Comparison of ENCODE assay signal across 10 mouse cellular contexts in genomic region chr1:119048547-119048946, GRCm38 (mm10). TPM values are rescaled to one million over a fixed set of nuclear protein-coding genes. Genes with fewer than 3 reads are reported as not detected.
A peak's percentile ranks its signal among the peaks of the same experiment; 100 is the strongest.
DNase-seq lines count a peak whose midpoint lies in the region; ATAC-seq lines count a peak whose summit lies in the region.
"Had no signal": no experiment of that assay in that cellular context is flagged by ENCODE, and none has a peak within 500 bp of the region (broad histone marks: within the 10 kb centered on the region; RNA-seq: fewer than 3 reads in every experiment).

No protein-coding gene starts in this region.

- peaks cover 22% of the 10 kb centered on the region for H3K27me3 ChIP-seq in kidney, embryonic 16.5 days (ENCODE audit: insufficient read depth, low read length)
- no peaks in the 10 kb centered on the region for H3K27me3 ChIP-seq in embryonic facial prominence, embryonic 13.5 days
- peaks cover 16% of the 10 kb centered on the region for H3K27me3 ChIP-seq in intestine, embryonic 16.5 days (replicated peaks; ENCODE audit: control insufficient read depth, insufficient read depth, low read length)
- peaks cover 25% of the 10 kb centered on the region for H3K27me3 ChIP-seq in neural tube, embryonic 15.5 days (replicated peaks)

- DNase-seq in kidney, adult 9 months: no peak
- DNase-seq in spleen, postnatal 36 days (ENCODE audit: low spot score in 2 of 2): no peak
- no peak for DNase-seq in layer of hippocampus, adult 9-10 months (ENCODE audit: low spot score)
- DNase-seq in adrenal gland, postnatal 4 days (ENCODE audit: low spot score in 2 of 2): no peak

- H3K9ac ChIP-seq in kidney, embryonic 16.5 days (replicated peaks; ENCODE audit: low read length): peak overlapping the region; percentile 30
- peak overlapping the region; percentile 76 for H3K9ac ChIP-seq in embryonic facial prominence, embryonic 13.5 days
- peak overlapping the region; percentile 58 for H3K9ac ChIP-seq in intestine, embryonic 16.5 days (ENCODE audit: low read depth, low read length)
- H3K9ac ChIP-seq in neural tube, embryonic 15.5 days (replicated peaks): no peak overlapping the region
- H3K9ac ChIP-seq: liver, embryonic 15.5 days had no signal

- no peaks in the 10 kb centered on the region for H3K36me3 ChIP-seq in kidney, embryonic 16.5 days (ENCODE audit: insufficient read depth, low read length)
- peaks cover 6% of the 10 kb centered on the region; the same call in 1 of the 2 replicates for H3K36me3 ChIP-seq in embryonic facial prominence, embryonic 13.5 days
- H3K36me3 ChIP-seq in intestine, embryonic 16.5 days (ENCODE audit: control insufficient read depth, insufficient read depth, low read length): no peaks in the 10 kb centered on the region
- H3K36me3 ChIP-seq in neural tube, embryonic 15.5 days: no peaks in the 10 kb centered on the region
- H3K36me3 ChIP-seq: liver, embryonic 15.5 days had no signal

- no peak for ATAC-seq in kidney, embryonic 16.5 days (ENCODE audit: low FRiP score, low TSS enrichment)
- ATAC-seq in embryonic facial prominence, embryonic 13.5 days (ENCODE audit: insufficient number of reproducible peaks, insufficient read depth, low FRiP score, low TSS enrichment, low read depth): no peak
- no peak for ATAC-seq in intestine, embryonic 16.5 days
- no peak for ATAC-seq in neural tube, embryonic 15.5 days (ENCODE audit: low FRiP score)

- 5% methylated on average over 6 of the region's 6 CpGs for WGBS in kidney, embryonic 16.5 days
- 1% methylated on average over 6 of the region's 6 CpGs for WGBS in embryonic facial prominence, embryonic 13.5 days
- WGBS in intestine, embryonic 16.5 days: 13% methylated on average over 6 of the region's 6 CpGs
- WGBS in neural tube, embryonic 15.5 days: 2% methylated on average over 6 of the region's 6 CpGs

- peak overlapping the region; percentile 82 for H3K4me2 ChIP-seq in kidney, embryonic 16.5 days (replicated peaks; ENCODE audit: low read depth, low read length)
- peak overlapping the region; percentile 89 for H3K4me2 ChIP-seq in embryonic facial prominence, embryonic 13.5 days
- H3K4me2 ChIP-seq in intestine, embryonic 16.5 days (ENCODE audit: low read depth, low read length): peak overlapping the region; percentile 37
- H3K4me2 ChIP-seq in neural tube, embryonic 15.5 days: peak overlapping the region; percentile 98

- peaks cover 45% of the 10 kb centered on the region for H3K4me1 ChIP-seq in kidney, embryonic 16.5 days (ENCODE audit: insufficient read depth, low read length)
- H3K4me1 ChIP-seq in embryonic facial prominence, embryonic 13.5 days: peaks cover 57% of the 10 kb centered on the region
- H3K4me1 ChIP-seq in intestine, embryonic 16.5 days (ENCODE audit: control insufficient read depth, insufficient read depth, low read length): peaks cover 35% of the 10 kb centered on the region
- H3K4me1 ChIP-seq in neural tube, embryonic 15.5 days: peaks cover 53% of the 10 kb centered on the region

- H3K9me3 ChIP-seq in kidney, embryonic 16.5 days (ENCODE audit: low read length): no peaks in the 10 kb centered on the region
- no peaks in the 10 kb centered on the region for H3K9me3 ChIP-seq in embryonic facial prominence, embryonic 13.5 days
- H3K9me3 ChIP-seq in intestine, embryonic 16.5 days (ENCODE audit: control insufficient read depth, low read length): no peaks in the 10 kb centered on the region
- no peaks in the 10 kb centered on the region for H3K9me3 ChIP-seq in neural tube, embryonic 15.5 days (replicated peaks)
- H3K9me3 ChIP-seq: liver, embryonic 15.5 days had no signal

- H3K27ac ChIP-seq in kidney, embryonic 16.5 days (ENCODE audit: low read length): no peak overlapping the region
- peak overlapping the region; percentile 97 for H3K27ac ChIP-seq in embryonic facial prominence, embryonic 13.5 days
- H3K27ac ChIP-seq in intestine, embryonic 16.5 days (ENCODE audit: low read length): no peak overlapping the region
- no peak overlapping the region for H3K27ac ChIP-seq in neural tube, embryonic 15.5 days (replicated peaks)
- H3K27ac ChIP-seq: liver, embryonic 15.5 days had no signal

- H3K4me3 ChIP-seq in kidney, embryonic 16.5 days (ENCODE audit: low read length): peak overlapping the region; percentile 10
- peak overlapping the region; percentile 78 for H3K4me3 ChIP-seq in embryonic facial prominence, embryonic 13.5 days
- H3K4me3 ChIP-seq in intestine, embryonic 16.5 days (ENCODE audit: low read length): peak overlapping the region; percentile 19; the same call in 1 of the 2 replicates
- H3K4me3 ChIP-seq in neural tube, embryonic 15.5 days (replicated peaks): peak overlapping the region; percentile 54; the same call in 1 of the 2 replicates

RNA-seq across cellular contexts. Expression of gene Gli2, which starts 4.9 kb away (rescaled TPM):
- 6.5 and 7.3 TPM in 2 replicates for polyA plus RNA-seq in kidney, embryonic 16.5 days (2015; fragmentation: Nextera tagmentation; extraction: Ambion mirVana)
- 21.3 and 23.7 TPM in 2 replicates for polyA plus RNA-seq in embryonic facial prominence, embryonic 13.5 days (2015; fragmentation: Nextera tagmentation; extraction: Ambion mirVana)
- 4.4 and 5.4 TPM in 2 replicates for polyA plus RNA-seq in intestine, embryonic 16.5 days (2015; fragmentation: Nextera tagmentation; extraction: Ambion mirVana)
- 1.6 and 3.1 TPM in 2 replicates for polyA plus RNA-seq in neural tube, embryonic 15.5 days (2015; fragmentation: Nextera tagmentation; extraction: Ambion mirVana)
- total RNA-seq in adrenal gland, postnatal 4 days (2021): 1 to 10 TPM; 3.9 to 4.3 TPM
- total RNA-seq: granulocyte monocyte progenitor cell, adult 5-6 weeks had no signal

Comparison
In these comparisons a context has a peak if more than half of its experiments do, and no peak if none do; other contexts are left out.
1. H3K4me2 ChIP-seq: peak in every context shown above with its lines; median percentile 98 in neural tube, embryonic 15.5 days; 89 in embryonic facial prominence, embryonic 13.5 days; 82 in kidney, embryonic 16.5 days; 37 in intestine, embryonic 16.5 days.
2. H3K4me3 ChIP-seq: peak in every context shown above with its lines; median percentile 78 in embryonic facial prominence, embryonic 13.5 days; 54 in neural tube, embryonic 15.5 days; 19 in intestine, embryonic 16.5 days; 10 in kidney, embryonic 16.5 days.